Mouse (Mus musculus) erythroblast, adult 5-6 weeks (primary cell): ENCODE results near the gene Efnb1. TPM values are rescaled to one million over a fixed set of nuclear protein-coding genes. Genes with fewer than 3 reads are reported as not detected.
A peak's percentile ranks its signal among the peaks of the same experiment; 100 is the strongest.

ENCODE experiments used
- ATAC-seq: replicated peaks from 2 replicates; pipeline ENCODE4 v1.8.0; 2016; ENCODE audit warnings: moderate number of reproducible peaks, mild to moderate bottlenecking, moderate TSS enrichment, inconsistent platforms; ENCODE audit not compliant: poor library complexity, low FRiP score, severe bottlenecking
- total RNA-seq, 2 experiments: library from RNA; stranded (forward) in 1 of 2; stranded (reverse) in 1 of 2; fragments of 150-400 nt in 1 of 2; fragments of 200-764, 138-1000 nt in 1 of 2; gene quantifications; 2 replicates each; pipeline versions ENCODE4 v1.2.3 to v1.2.4; 2015 to 2017; ENCODE audit warnings: low replicate concordance in 2 of 2

Efnb1 gene
- total RNA-seq (2015; ENCODE audit: low replicate concordance) (0.21 TPM in 1 of 2 replicates, not detected in the other), total RNA-seq (2017; ENCODE audit: low replicate concordance) (0.28 TPM in 1 of 2 replicates, not detected in the other)

- peak; percentile 88 for ATAC-seq
These were observed at the start of gene Efnb1 for GRCm38 (mm10) chrX:99135523-99136258. Gene Efnb1, plus strand, starts transcription at chrX:99136130.

GRCm38 (mm10) chrX:99092704-99093103, 43.2 kb upstream of the Efnb1 start:
- ATAC-seq: no peak

- ATAC-seq: peak; percentile 72; the same call in 1 of the 2 replicates
These were observed 24.7 kb upstream of the Efnb1 start for GRCm38 (mm10) chrX:99111088-99111724.

GRCm38 (mm10) chrX:99119510-99119909, 16.4 kb upstream of the Efnb1 start:
- no peak for ATAC-seq

GRCm38 (mm10) chrX:99130059-99130458, 5.9 kb upstream of the Efnb1 start:
- no peak; the same call in 1 of the 2 replicates for ATAC-seq

GRCm38 (mm10) chrX:99132573-99132972, 3.4 kb upstream of the Efnb1 start:
- ATAC-seq: no peak

- ATAC-seq: peak; percentile 80
These were observed 1.0 kb upstream of the Efnb1 start for GRCm38 (mm10) chrX:99134891-99135290.

GRCm38 (mm10) chrX:99136431-99136966, 569 bp downstream of the Efnb1 start:
- no peak for ATAC-seq

- no peak for ATAC-seq
These were observed 1.4 kb downstream of the Efnb1 start for GRCm38 (mm10) chrX:99137143-99137870.

- no peak for ATAC-seq
These were observed 2.2 kb downstream of the Efnb1 start for GRCm38 (mm10) chrX:99137928-99138740.

- no peak for ATAC-seq
These were observed 5.1 kb downstream of the Efnb1 start for GRCm38 (mm10) chrX:99141079-99141478.

- no peak for ATAC-seq
These were observed 6.0 kb downstream of the Efnb1 start for GRCm38 (mm10) chrX:99141900-99142299.

GRCm38 (mm10) chrX:99145561-99145960, 9.6 kb downstream of the Efnb1 start:
- no peak for ATAC-seq

- no peak for ATAC-seq
These were observed 12.4 kb downstream of the Efnb1 start for GRCm38 (mm10) chrX:99148061-99148905.

- no peak for ATAC-seq
These were observed 13.1 kb downstream of the Efnb1 start for GRCm38 (mm10) chrX:99149047-99149446.

GRCm38 (mm10) chrX:99149900-99150299, 14.0 kb downstream of the Efnb1 start:
- ATAC-seq: no peak

GRCm38 (mm10) chrX:99150712-99151111, 14.8 kb downstream of the Efnb1 start:
- no peak for ATAC-seq

- ATAC-seq: no peak
These were observed 15.5 kb downstream of the Efnb1 start for GRCm38 (mm10) chrX:99151434-99151833.

- no peak for ATAC-seq
These were observed 16.2 kb downstream of the Efnb1 start for GRCm38 (mm10) chrX:99152141-99152540.
